Mouse (Mus musculus) liver, postnatal 0 days (tissue): ENCODE measurements at regions not wholly inside any gene's neighbourhood (a gene's known extent, or its start where the extent isn't known, plus 50 kb on each side); places are given as distances from the start of the nearest gene placed in this dataset.
"Not testable (repeated sequence)": the region's sequence is repeated elsewhere in the genome, so short reads cannot be mapped to it uniquely, and the experiment has no call there.

Experiments
- ATAC-seq: fragments of 200-750 bp; cut with Nextera tagmentation; 2 replicates; pipeline ENCODE4 v1.8.0; 2017; ENCODE audit warnings: mild to moderate bottlenecking, moderate library complexity
- DNase-seq: peaks from one replicate; pipeline ENCODE4 v3.0.0-alpha.2; 2016
- H3K27ac ChIP-seq: fragments of 300-500 bp; sonication (generic); 2 replicates; pipeline ENCODE4 v1.5.1; 2014; ENCODE audit warnings: antibody characterized with exemption, moderate library complexity, mild to moderate bottlenecking, low read depth
- H3K27me3 ChIP-seq: fragments of 300-500 bp; sonication (generic); 2 replicates; pipeline ENCODE4 v1.6.1; 2014; ENCODE audit warnings: low read length, control low read depth, mixed read lengths; ENCODE audit not compliant: insufficient read depth
- H3K36me3 ChIP-seq: fragments of 300-500 bp; sonication (generic); replicated peaks from 2 replicates; pipeline ENCODE4 v1.6.1; 2014; ENCODE audit warnings: mild to moderate bottlenecking, control low read depth, low read length, moderate library complexity, mixed read lengths; ENCODE audit not compliant: insufficient read depth
- H3K4me1 ChIP-seq: fragments of 300-500 bp; sonication (generic); 2 replicates; pipeline ENCODE4 v1.6.1; 2014; ENCODE audit warnings: antibody characterized with exemption, mild to moderate bottlenecking, control low read depth; ENCODE audit not compliant: insufficient read depth
- H3K4me2 ChIP-seq: fragments of 300-500 bp; sonication (generic); 2 replicates; pipeline ENCODE4 v1.6.1; 2014; ENCODE audit warnings: low read depth, mild to moderate bottlenecking, low read length, moderate library complexity, mixed read lengths
- H3K4me3 ChIP-seq: fragments of 300-500 bp; sonication (generic); 2 replicates; pipeline ENCODE4 v1.5.1; 2014; ENCODE audit warnings: low read depth, low read length
- H3K9ac ChIP-seq: fragments of 300-500 bp; sonication (generic); replicated peaks from 2 replicates; pipeline ENCODE4 v1.6.1; 2014; ENCODE audit warnings: mild to moderate bottlenecking, moderate library complexity
- H3K9me3 ChIP-seq: fragments of 300-500 bp; sonication (generic); 2 replicates; pipeline ENCODE4 v1.6.1; 2016; ENCODE audit warnings: mild to moderate bottlenecking, control low read depth, low read length, mixed read lengths
- CTCF ChIP-seq: sonication (generic); IDR thresholded peaks from 2 replicates; pipeline ENCODE4 v1.5.1; 2016; ENCODE audit warnings: antibody characterized with exemption, low read depth
- EP300 ChIP-seq: IDR thresholded peaks from 2 replicates; pipeline ENCODE4 v1.6.1; 2016; ENCODE audit warnings: antibody characterized with exemption, low read depth, mild to moderate bottlenecking
- WGBS: fragments of 180-500 bp; shearing (Covaris S2); extraction: QIAGEN DNeasy Blood & Tissue Kit; methylation state at CpG from one replicate; pipeline ENCODE4 v1.1.7; 2014; ENCODE audit not compliant: insufficient replicate concordance; 5-methylcytosine and 5-hydroxymethylcytosine counted together

- Histone ChIP-seq H3K27ac (no peak overlapping the region), H3K36me3 (no peaks in the 10 kb centered on the region), H3K4me1 (no peaks in the 10 kb centered on the region), H3K27me3 (no peaks in the 10 kb centered on the region), H3K4me3 (no peak overlapping the region), H3K4me2 (no peak overlapping the region), H3K9me3 (no peaks in the 10 kb centered on the region), H3K9ac (no peak overlapping the region)
- no peak for ATAC-seq
- WGBS, result 74% methylated on average over 3 of the region's 3 CpGs
- no peak for DNase-seq
- TF ChIP-seq CTCF (no peak), EP300 (no peak)
Measured at GRCm38 (mm10) chr11:7705312-7705764, 491.6 kb upstream of the Igfbp3 start.

GRCm38 (mm10) chr11:7697591-7697990 lies 483.9 kb upstream of the Igfbp3 start:
- Histone ChIP-seq H3K36me3 (no peaks in the 10 kb centered on the region), H3K4me3 (no peak overlapping the region), H3K27ac (no peak overlapping the region), H3K9me3 (no peaks in the 10 kb centered on the region), H3K4me1 (no peaks in the 10 kb centered on the region), H3K27me3 (no peaks in the 10 kb centered on the region), H3K9ac (no peak overlapping the region), H3K4me2 (no peak overlapping the region)
- TF ChIP-seq CTCF (no peak), EP300 (no peak)
- ATAC-seq (no peak), DNase-seq (no peak)
- WGBS, result 67% methylated on average over 1 of the region's 1 CpGs

- not testable (repeated sequence) for H3K4me1 ChIP-seq, H3K9me3 ChIP-seq, H3K36me3 ChIP-seq, H3K27ac ChIP-seq, DNase-seq, H3K9ac ChIP-seq, H3K4me2 ChIP-seq, ATAC-seq, H3K27me3 ChIP-seq, H3K4me3 ChIP-seq
- 55% methylated on average over 3 of the region's 3 CpGs for WGBS
Measured at GRCm38 (mm10) chr11:7689701-7690100, 476.0 kb upstream of the Igfbp3 start.

- Histone ChIP-seq H3K4me1 (no peaks in the 10 kb centered on the region), H3K4me3 (no peak overlapping the region), H3K27ac (no peak overlapping the region), H3K36me3 (no peaks in the 10 kb centered on the region), H3K4me2 (no peak overlapping the region), H3K9me3 (no peaks in the 10 kb centered on the region), H3K27me3 (no peaks in the 10 kb centered on the region), H3K9ac (no peak overlapping the region)
- TF ChIP-seq CTCF (no peak), EP300 (no peak)
- DNase-seq (no peak), ATAC-seq (no peak)
Measured at GRCm38 (mm10) chr11:7672821-7673220, 459.1 kb upstream of the Igfbp3 start.

- Histone ChIP-seq H3K9ac (no peak overlapping the region), H3K27ac (no peak overlapping the region), H3K9me3 (no peaks in the 10 kb centered on the region), H3K4me2 (no peak overlapping the region), H3K36me3 (no peaks in the 10 kb centered on the region), H3K4me1 (no peaks in the 10 kb centered on the region), H3K27me3 (no peaks in the 10 kb centered on the region), H3K4me3 (no peak overlapping the region)
- TF ChIP-seq CTCF, result no peak
- no peak for TF ChIP-seq EP300
- DNase-seq, result no peak
- ATAC-seq, result no peak
Measured at GRCm38 (mm10) chr11:7630637-7631036, 416.9 kb upstream of the Igfbp3 start.

- H3K27ac ChIP-seq, result no peak overlapping the region
- DNase-seq, result no peak
- no peaks in the 10 kb centered on the region for H3K27me3 ChIP-seq
- no peaks in the 10 kb centered on the region for H3K36me3 ChIP-seq
- H3K4me2 ChIP-seq, result no peak overlapping the region
- WGBS, result 58% methylated on average over 3 of the region's 3 CpGs
- no peak overlapping the region for H3K9ac ChIP-seq
- H3K9me3 ChIP-seq, result no peaks in the 10 kb centered on the region
- no peaks in the 10 kb centered on the region for H3K4me1 ChIP-seq
- ATAC-seq, result no peak
- no peak for TF ChIP-seq CTCF
- no peak for TF ChIP-seq EP300
- H3K4me3 ChIP-seq, result no peak overlapping the region
Measured at GRCm38 (mm10) chr11:7625256-7625655, 411.5 kb upstream of the Igfbp3 start.

- Histone ChIP-seq H3K36me3 (no peaks in the 10 kb centered on the region), H3K27me3 (no peaks in the 10 kb centered on the region), H3K4me2 (no peak overlapping the region), H3K4me1 (no peaks in the 10 kb centered on the region), H3K4me3 (no peak overlapping the region), H3K9me3 (no peaks in the 10 kb centered on the region), H3K27ac (no peak overlapping the region), H3K9ac (no peak overlapping the region)
- ATAC-seq (no peak), DNase-seq (no peak)
- WGBS, result 64% methylated on average over 6 of the region's 6 CpGs
- TF ChIP-seq EP300, result no peak
- TF ChIP-seq CTCF, result no peak
Measured at GRCm38 (mm10) chr11:7620320-7620719, 406.6 kb upstream of the Igfbp3 start.
